Mouse (Mus musculus) heart, embryonic 15.5 days (tissue): ENCODE data around the gene Lrrfip1. TPM values are rescaled to one million over a fixed set of nuclear protein-coding genes. Genes with fewer than 3 reads are reported as not detected.
A peak's percentile ranks its signal among the peaks of the same experiment; 100 is the strongest.

Source experiments
- ATAC-seq: fragments of 200-750 bp; cut with Nextera tagmentation; replicated peaks from 2 replicates; pipeline ENCODE4 v1.8.0; 2017; ENCODE audit warnings: low read depth, moderate TSS enrichment; ENCODE audit not compliant: insufficient number of reproducible peaks, insufficient read depth, low FRiP score
- H3K27ac ChIP-seq: fragments of 300-500 bp; sonication (generic); 2 replicates; pipeline ENCODE4 v1.5.1; 2015; ENCODE audit warnings: mild to moderate bottlenecking, inconsistent platforms
- H3K27me3 ChIP-seq: fragments of 300-500 bp; sonication (generic); 2 replicates; pipeline ENCODE4 v1.6.1; 2015; ENCODE audit warnings: inconsistent platforms
- H3K36me3 ChIP-seq: fragments of 300-500 bp; sonication (generic); 2 replicates; pipeline ENCODE4 v1.6.1; 2015; ENCODE audit warnings: mild to moderate bottlenecking, inconsistent platforms
- H3K4me1 ChIP-seq: fragments of 300-500 bp; sonication (generic); replicated peaks from 2 replicates; pipeline ENCODE4 v1.6.1; 2015; ENCODE audit warnings: inconsistent platforms
- H3K4me2 ChIP-seq: fragments of 300-500 bp; sonication (generic); 2 replicates; pipeline ENCODE4 v1.6.1; 2015; ENCODE audit warnings: inconsistent platforms, mild to moderate bottlenecking, moderate library complexity
- H3K4me3 ChIP-seq: fragments of 300-500 bp; sonication (generic); 2 replicates; pipeline ENCODE4 v1.5.1; 2015; ENCODE audit warnings: mild to moderate bottlenecking, inconsistent platforms
- H3K9ac ChIP-seq: fragments of 300-500 bp; sonication (generic); 2 replicates; pipeline ENCODE4 v1.6.1; 2015; ENCODE audit warnings: mild to moderate bottlenecking, inconsistent platforms
- H3K9me3 ChIP-seq: fragments of 300-500 bp; sonication (generic); replicated peaks from 2 replicates; pipeline ENCODE4 v1.6.1; 2016; ENCODE audit warnings: inconsistent platforms
- WGBS: fragments of 180-500 bp; shearing (Covaris S2); methylation state at CpG from one replicate; pipeline ENCODE4 v1.1.7; 2015; ENCODE audit warnings: mixed read lengths; 5-methylcytosine and 5-hydroxymethylcytosine counted together
- polyA plus RNA-seq: library from polyadenylated mRNA; unstranded; fragments of >200 nt; fragmentation: Nextera tagmentation; extraction: Ambion mirVana; gene quantifications from 2 replicates; pipeline ENCODE4 v1.2.1, GENCODE M21; 2015

Gene Lrrfip1
- polyA plus RNA-seq, 1 experiment from 2014 or later, result 149 TPM

DNA sequence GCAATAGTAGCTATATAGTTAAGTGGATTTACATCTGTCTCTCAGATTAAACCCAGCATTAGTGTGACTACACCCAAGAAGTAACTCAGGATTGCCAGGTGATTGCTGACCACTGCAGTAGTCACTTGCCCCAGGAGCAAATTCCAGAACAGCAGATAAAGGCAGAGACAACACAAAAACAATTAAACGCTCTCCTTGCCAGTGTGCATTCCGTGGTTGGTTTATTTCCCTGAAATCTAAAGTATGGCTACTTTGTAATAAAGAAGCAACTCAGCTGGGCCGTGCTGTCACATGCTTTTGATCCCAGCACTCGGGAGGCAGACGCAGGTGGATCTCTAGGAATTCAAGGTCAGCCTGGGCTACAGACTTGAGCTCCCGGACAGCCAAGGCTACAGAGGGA is 59.7 kb downstream of the Lrrfip1 start:
- Histone ChIP-seq H3K9me3 (no peaks in the 10 kb centered on the region), H3K4me3 (no peak overlapping the region), H3K4me1 (peaks cover 84% of the 10 kb centered on the region), H3K27me3 (no peaks in the 10 kb centered on the region), H3K9ac (no peak overlapping the region), H3K36me3 (no peaks in the 10 kb centered on the region), H3K27ac (peak overlapping the region; percentile 96), H3K4me2 (peak overlapping the region; percentile 90; the same call in 1 of the 2 replicates)
- ATAC-seq, result no peak
- 56% methylated on average over 6 of the region's 6 CpGs for WGBS

DNA sequence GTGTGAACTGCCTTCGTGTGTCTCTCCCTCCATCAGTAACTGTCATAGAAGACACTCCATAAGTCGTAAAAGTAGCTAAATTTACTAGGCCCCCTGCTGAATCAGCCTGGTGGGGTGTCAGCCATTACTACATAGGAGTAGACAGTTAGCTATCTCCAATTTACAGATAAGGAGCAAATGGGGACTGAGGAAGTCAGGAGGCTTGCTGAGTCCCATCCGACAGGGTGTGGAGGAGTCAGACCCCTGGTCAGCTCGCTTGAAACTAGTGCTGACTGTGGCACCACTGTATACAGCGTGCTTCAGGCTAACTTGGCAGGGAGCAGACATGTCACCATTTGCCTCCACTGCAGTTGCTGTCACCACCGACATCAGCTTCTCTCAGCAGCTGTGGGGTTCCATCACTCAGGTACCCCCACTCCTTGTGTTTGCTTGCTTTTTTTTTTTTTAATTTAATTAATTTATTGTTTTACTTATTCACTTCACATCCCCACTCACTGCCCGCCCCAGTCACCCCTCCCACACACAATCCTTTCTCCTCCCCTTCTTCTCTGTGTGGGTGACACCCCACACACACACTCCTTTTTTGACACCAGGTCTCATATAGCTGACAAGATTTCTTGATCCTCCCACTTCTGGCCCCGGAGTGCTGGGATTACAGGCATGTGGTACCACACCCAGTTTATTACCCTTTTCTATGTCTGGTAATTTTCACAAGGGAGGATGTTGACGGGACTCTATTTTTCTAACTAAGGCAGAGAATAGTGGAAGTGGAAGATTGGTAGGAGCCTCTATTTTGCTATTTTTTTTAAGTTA is 61.5 kb downstream of the Lrrfip1 start:
- Histone ChIP-seq H3K4me2 (no peak overlapping the region), H3K9ac (no peak overlapping the region), H3K9me3 (no peaks in the 10 kb centered on the region), H3K4me3 (no peak overlapping the region), H3K36me3 (no peaks in the 10 kb centered on the region), H3K27me3 (no peaks in the 10 kb centered on the region), H3K4me1 (peaks cover 97% of the 10 kb centered on the region), H3K27ac (peak overlapping the region; percentile 81; the same call in 1 of the 2 replicates)
- 33% methylated on average over 9 of the region's 9 CpGs for WGBS
- no peak for ATAC-seq

DNA sequence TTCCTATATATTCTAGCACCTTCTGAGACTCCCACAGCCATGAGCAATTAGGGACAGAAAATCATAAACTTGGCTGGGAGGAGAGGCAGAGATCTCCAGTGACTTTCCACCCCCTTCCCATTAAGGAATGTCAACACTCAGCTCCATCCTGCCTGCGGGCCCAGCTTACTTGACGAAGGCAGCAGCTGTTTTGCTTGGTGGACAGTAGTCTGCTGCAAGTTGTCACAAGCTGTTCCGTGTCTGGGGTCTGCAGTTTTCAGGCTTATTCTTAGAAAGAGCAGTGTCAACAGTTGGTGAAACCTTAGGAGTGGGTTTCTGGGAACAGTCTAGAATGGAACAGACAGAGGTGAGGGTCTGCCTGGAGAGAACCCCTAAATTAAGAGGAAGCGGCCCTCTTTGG is 62.6 kb downstream of the Lrrfip1 start:
- Histone ChIP-seq H3K9me3 (no peaks in the 10 kb centered on the region), H3K9ac (no peak overlapping the region), H3K27ac (peak overlapping the region; percentile 81), H3K4me3 (no peak overlapping the region), H3K27me3 (no peaks in the 10 kb centered on the region), H3K4me2 (no peak overlapping the region), H3K36me3 (no peaks in the 10 kb centered on the region), H3K4me1 (peaks cover 97% of the 10 kb centered on the region)
- no peak for ATAC-seq
- WGBS, result 37% methylated on average over 4 of the region's 4 CpGs

DNA sequence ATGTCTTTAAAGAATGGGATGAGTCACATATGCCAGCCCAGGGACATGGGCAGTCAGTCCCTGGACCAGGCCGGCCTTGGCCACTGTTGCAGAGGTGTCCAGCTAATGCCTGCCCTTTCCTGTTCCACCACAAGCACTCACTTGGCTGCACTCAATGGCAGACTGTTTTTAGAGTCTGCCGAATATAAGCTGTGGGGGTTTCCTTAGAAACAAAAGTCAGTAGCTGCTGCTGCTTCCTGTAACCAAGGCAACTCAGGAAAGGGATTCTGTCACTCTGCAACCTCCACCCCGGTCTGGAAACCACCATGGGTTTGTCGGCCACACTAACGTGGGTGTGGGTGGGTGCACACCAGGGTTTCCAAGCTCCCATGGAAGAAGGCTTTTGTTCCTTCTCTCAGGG is 63.8 kb downstream of the Lrrfip1 start:
- H3K4me1 ChIP-seq, result peaks cover 96% of the 10 kb centered on the region
- no peaks in the 10 kb centered on the region for H3K36me3 ChIP-seq
- H3K9ac ChIP-seq, result no peak overlapping the region
- H3K4me2 ChIP-seq, result peak overlapping the region; percentile 0; the same call in 1 of the 2 replicates
- ATAC-seq, result peak; percentile 45
- WGBS, result 21% methylated on average over 5 of the region's 5 CpGs
- H3K27ac ChIP-seq, result peak overlapping the region; percentile 81
- H3K9me3 ChIP-seq, result no peaks in the 10 kb centered on the region
- H3K27me3 ChIP-seq, result no peaks in the 10 kb centered on the region
- H3K4me3 ChIP-seq, result no peak overlapping the region

DNA sequence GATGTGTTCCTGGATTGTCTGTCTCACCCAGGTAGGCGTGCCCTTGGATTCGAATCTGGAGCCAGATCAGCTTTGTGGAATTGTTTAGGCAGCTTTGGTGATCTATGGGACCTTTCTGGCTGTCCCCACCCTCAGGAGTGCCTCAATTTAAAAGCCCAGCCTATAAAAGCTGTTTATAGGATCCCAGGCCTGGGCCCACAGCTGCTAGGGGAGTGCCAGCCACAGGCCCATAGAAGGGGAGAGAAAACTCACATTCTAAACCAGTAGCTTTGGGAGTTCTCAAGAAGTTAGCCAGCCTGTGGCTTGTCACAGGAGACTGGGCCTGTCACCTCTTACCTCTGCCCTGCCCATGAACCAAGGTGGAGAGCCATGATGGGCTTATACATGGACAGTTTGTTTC is 65.5 kb downstream of the Lrrfip1 start:
- 94% methylated on average over 2 of the region's 2 CpGs for WGBS
- Histone ChIP-seq H3K4me3 (no peak overlapping the region), H3K36me3 (no peaks in the 10 kb centered on the region), H3K27ac (peak overlapping the region; percentile 81), H3K9me3 (no peaks in the 10 kb centered on the region), H3K9ac (no peak overlapping the region), H3K27me3 (no peaks in the 10 kb centered on the region), H3K4me2 (no peak overlapping the region), H3K4me1 (peaks cover 96% of the 10 kb centered on the region)
- ATAC-seq, result no peak

DNA sequence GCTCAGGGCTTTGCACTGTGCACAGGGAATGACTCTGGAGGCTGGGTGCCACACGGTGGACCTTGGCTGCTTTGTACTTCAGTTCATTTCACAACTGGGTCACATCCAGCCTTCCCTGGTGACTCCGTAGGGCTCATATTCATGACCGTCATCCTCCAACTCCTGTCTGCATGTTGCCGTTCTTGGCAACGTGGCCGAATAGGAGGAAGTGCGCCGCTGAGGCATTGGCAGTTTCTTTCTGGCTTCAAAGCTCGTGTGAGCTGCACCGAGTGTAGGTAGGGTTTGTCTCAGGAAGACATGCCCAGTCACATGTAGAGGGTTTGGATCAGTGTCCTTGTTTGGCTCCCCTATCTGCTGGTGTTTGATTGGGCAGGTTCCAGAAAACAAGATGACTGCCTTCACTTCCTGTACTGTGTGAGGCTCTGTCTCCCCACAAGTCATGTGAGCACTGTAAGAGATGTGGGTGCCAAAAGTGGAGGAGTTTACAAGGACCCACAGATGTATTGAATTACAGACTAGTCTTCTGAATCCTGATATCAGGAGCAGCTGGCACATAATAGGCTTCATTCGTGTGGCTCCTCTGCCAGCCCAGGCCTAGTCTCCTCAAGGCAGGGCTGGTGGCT is 66.5 kb downstream of the Lrrfip1 start:
- peak; percentile 61 for ATAC-seq
- WGBS, result 59% methylated on average over 11 of the region's 11 CpGs
- Histone ChIP-seq H3K27ac (peak overlapping the region; percentile 81), H3K9ac (no peak overlapping the region), H3K27me3 (no peaks in the 10 kb centered on the region), H3K36me3 (no peaks in the 10 kb centered on the region), H3K4me2 (peak overlapping the region; percentile 7), H3K4me1 (peaks cover 94% of the 10 kb centered on the region), H3K9me3 (no peaks in the 10 kb centered on the region), H3K4me3 (no peak overlapping the region)

DNA sequence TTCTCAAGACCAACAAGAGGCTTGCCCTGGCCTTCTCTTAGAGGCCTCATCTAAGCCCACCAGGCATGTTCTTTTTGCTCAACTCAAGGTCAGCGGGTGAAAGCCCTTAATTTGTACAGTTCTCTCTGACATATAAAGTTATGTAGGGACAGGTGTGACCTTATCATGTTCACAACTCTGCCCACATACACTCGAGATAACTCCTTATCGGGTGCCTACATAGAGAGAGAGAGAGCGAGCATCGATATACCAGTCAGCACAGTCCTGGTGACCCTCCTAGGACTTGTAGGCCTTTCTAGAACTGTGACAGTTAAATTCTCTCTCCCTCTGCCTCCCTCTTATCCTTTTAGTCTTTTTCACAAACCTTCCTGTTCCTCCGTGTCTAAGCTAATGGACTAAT is 67.5 kb downstream of the Lrrfip1 start:
- Histone ChIP-seq H3K9me3 (no peaks in the 10 kb centered on the region), H3K27me3 (no peaks in the 10 kb centered on the region), H3K4me1 (peaks cover 92% of the 10 kb centered on the region), H3K9ac (no peak overlapping the region), H3K4me2 (no peak overlapping the region), H3K4me3 (no peak overlapping the region), H3K27ac (peak overlapping the region; percentile 81), H3K36me3 (no peaks in the 10 kb centered on the region)
- no peak for ATAC-seq
- 53% methylated on average over 6 of the region's 6 CpGs for WGBS

DNA sequence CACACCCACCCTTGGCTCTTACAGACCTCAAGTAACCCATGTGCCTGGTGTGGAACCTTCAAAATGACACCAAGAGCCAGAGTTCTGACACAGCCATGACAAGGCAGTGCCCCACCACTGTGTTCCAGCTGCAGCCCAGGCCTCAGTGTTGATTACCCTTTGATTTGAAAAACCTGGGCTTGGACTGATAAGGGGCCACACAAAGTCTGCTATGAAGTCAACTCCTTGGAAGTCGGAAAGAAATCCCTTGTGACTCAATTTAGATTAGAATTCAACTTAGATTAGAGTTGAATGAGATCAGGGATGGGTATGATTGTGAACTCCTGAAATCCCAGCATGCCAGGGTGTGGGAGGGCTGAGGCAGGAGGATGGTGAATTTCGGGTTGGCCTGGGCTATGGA is 68.1 kb downstream of the Lrrfip1 start:
- H3K4me3 ChIP-seq, result no peak overlapping the region
- no peak overlapping the region for H3K9ac ChIP-seq
- ATAC-seq, result no peak
- no peaks in the 10 kb centered on the region for H3K27me3 ChIP-seq
- no peaks in the 10 kb centered on the region for H3K36me3 ChIP-seq
- peaks cover 92% of the 10 kb centered on the region for H3K4me1 ChIP-seq
- H3K27ac ChIP-seq, result peak overlapping the region; percentile 81
- WGBS, result 50% methylated on average over 2 of the region's 2 CpGs
- H3K4me2 ChIP-seq, result no peak overlapping the region
- H3K9me3 ChIP-seq, result no peaks in the 10 kb centered on the region

DNA sequence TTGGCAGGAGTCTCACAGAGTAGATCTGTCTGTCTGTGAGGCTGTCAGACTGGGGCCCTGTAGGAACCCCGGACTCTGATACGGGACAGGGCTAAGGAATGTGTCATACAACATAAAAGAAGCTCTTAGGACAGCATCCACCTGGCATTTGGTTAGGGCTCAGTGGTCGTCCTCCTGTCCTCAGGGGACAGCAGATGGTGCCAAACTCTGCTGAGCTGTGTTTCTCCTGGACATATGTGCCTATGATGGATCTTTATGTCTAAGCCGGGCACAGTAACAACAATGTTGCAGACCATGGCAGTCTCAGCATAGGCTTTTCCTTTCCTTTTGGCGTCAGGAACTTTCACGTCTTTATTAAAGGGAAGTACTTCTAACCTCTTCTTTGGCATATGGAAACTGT is 69.2 kb downstream of the Lrrfip1 start:
- peak overlapping the region; percentile 94 for H3K27ac ChIP-seq
- ATAC-seq, result no peak
- H3K9me3 ChIP-seq, result no peaks in the 10 kb centered on the region
- no peaks in the 10 kb centered on the region for H3K36me3 ChIP-seq
- WGBS, result 52% methylated on average over 6 of the region's 6 CpGs
- H3K27me3 ChIP-seq, result no peaks in the 10 kb centered on the region
- peaks cover 89% of the 10 kb centered on the region for H3K4me1 ChIP-seq
- H3K9ac ChIP-seq, result peak overlapping the region; percentile 32; the same call in 1 of the 2 replicates
- H3K4me3 ChIP-seq, result no peak overlapping the region
- H3K4me2 ChIP-seq, result no peak overlapping the region

DNA sequence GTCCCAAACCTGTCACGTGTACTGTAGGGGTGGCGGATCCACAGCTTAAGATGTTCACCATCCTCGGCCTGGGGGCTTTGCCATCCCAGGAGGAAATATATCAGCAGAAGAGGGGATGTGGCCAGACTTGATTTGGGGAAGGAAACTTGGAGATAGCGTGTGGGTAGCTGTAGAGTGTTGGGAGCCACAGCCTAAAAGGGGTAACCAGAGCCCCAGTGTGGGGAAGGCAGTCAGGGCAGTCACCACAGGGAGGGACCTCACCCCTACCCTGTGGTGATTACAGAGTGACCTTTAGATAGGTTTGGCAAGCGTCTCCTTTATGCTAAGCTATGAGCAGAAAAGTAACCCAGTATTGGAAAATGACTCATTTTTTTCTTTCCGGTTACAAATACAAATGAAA is 71.0 kb downstream of the Lrrfip1 start:
- Histone ChIP-seq H3K4me1 (peaks cover 83% of the 10 kb centered on the region), H3K4me2 (no peak overlapping the region), H3K4me3 (no peak overlapping the region), H3K27me3 (no peaks in the 10 kb centered on the region), H3K27ac (peak overlapping the region; percentile 94), H3K9ac (no peak overlapping the region; the same call in 1 of the 2 replicates), H3K9me3 (no peaks in the 10 kb centered on the region), H3K36me3 (no peaks in the 10 kb centered on the region)
- ATAC-seq, result no peak
- 57% methylated on average over 6 of the region's 6 CpGs for WGBS

DNA sequence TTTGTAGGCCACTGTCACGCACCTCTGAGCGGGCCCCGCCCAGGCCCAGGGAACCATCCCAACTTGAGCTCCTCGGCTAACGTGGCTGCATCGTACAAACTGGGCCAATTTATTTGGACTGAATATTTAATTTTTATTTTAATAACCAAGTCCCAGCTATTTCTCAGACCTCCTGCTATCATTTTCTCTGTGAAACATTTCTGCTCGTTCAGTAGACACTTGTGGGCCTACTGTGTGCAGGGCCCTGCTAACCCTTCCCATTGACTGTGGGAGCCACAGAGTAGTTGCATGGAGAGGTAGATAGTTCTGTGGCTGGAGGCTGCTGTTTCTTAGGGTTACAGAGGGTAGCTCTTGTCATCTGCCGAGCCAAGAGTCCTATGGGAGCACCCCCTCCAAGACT is 72.0 kb downstream of the Lrrfip1 start:
- Histone ChIP-seq H3K4me1 (peaks cover 77% of the 10 kb centered on the region), H3K4me3 (no peak overlapping the region), H3K9ac (no peak overlapping the region), H3K36me3 (0 out of 2 replicates have a peak, but pooled peaks cover 6% of the 10 kb centered on the region), H3K4me2 (no peak overlapping the region), H3K27ac (peak overlapping the region; percentile 94), H3K27me3 (no peaks in the 10 kb centered on the region), H3K9me3 (no peaks in the 10 kb centered on the region)
- ATAC-seq, result no peak
- 86% methylated on average over 8 of the region's 8 CpGs for WGBS
